Mouse (Mus musculus) liver, postnatal 0 days (tissue): ENCODE results near the gene Rexo5. TPM values are rescaled to one million over a fixed set of nuclear protein-coding genes. Genes with fewer than 3 reads are reported as not detected.

Experiments
- ATAC-seq: fragments of 200-750 bp; cut with Nextera tagmentation; 2 replicates; pipeline ENCODE4 v1.8.0; 2017; ENCODE audit warnings: mild to moderate bottlenecking, moderate library complexity
- DNase-seq: peaks from one replicate; pipeline ENCODE4 v3.0.0-alpha.2; 2016
- H3K27ac ChIP-seq: fragments of 300-500 bp; sonication (generic); 2 replicates; pipeline ENCODE4 v1.5.1; 2014; ENCODE audit warnings: antibody characterized with exemption, moderate library complexity, mild to moderate bottlenecking, low read depth
- H3K27me3 ChIP-seq: fragments of 300-500 bp; sonication (generic); 2 replicates; pipeline ENCODE4 v1.6.1; 2014; ENCODE audit warnings: low read length, control low read depth, mixed read lengths; ENCODE audit not compliant: insufficient read depth
- H3K36me3 ChIP-seq: fragments of 300-500 bp; sonication (generic); replicated peaks from 2 replicates; pipeline ENCODE4 v1.6.1; 2014; ENCODE audit warnings: mild to moderate bottlenecking, control low read depth, low read length, moderate library complexity, mixed read lengths; ENCODE audit not compliant: insufficient read depth
- H3K4me1 ChIP-seq: fragments of 300-500 bp; sonication (generic); 2 replicates; pipeline ENCODE4 v1.6.1; 2014; ENCODE audit warnings: antibody characterized with exemption, mild to moderate bottlenecking, control low read depth; ENCODE audit not compliant: insufficient read depth
- H3K4me2 ChIP-seq: fragments of 300-500 bp; sonication (generic); 2 replicates; pipeline ENCODE4 v1.6.1; 2014; ENCODE audit warnings: low read depth, mild to moderate bottlenecking, low read length, moderate library complexity, mixed read lengths
- H3K4me3 ChIP-seq: fragments of 300-500 bp; sonication (generic); 2 replicates; pipeline ENCODE4 v1.5.1; 2014; ENCODE audit warnings: low read depth, low read length
- H3K9ac ChIP-seq: fragments of 300-500 bp; sonication (generic); replicated peaks from 2 replicates; pipeline ENCODE4 v1.6.1; 2014; ENCODE audit warnings: mild to moderate bottlenecking, moderate library complexity
- H3K9me3 ChIP-seq: fragments of 300-500 bp; sonication (generic); 2 replicates; pipeline ENCODE4 v1.6.1; 2016; ENCODE audit warnings: mild to moderate bottlenecking, control low read depth, low read length, mixed read lengths
- CTCF ChIP-seq: sonication (generic); IDR thresholded peaks from 2 replicates; pipeline ENCODE4 v1.5.1; 2016; ENCODE audit warnings: antibody characterized with exemption, low read depth
- EP300 ChIP-seq: IDR thresholded peaks from 2 replicates; pipeline ENCODE4 v1.6.1; 2016; ENCODE audit warnings: antibody characterized with exemption, low read depth, mild to moderate bottlenecking
- WGBS: fragments of 180-500 bp; shearing (Covaris S2); extraction: QIAGEN DNeasy Blood & Tissue Kit; methylation state at CpG from one replicate; pipeline ENCODE4 v1.1.7; 2014; ENCODE audit not compliant: insufficient replicate concordance; 5-methylcytosine and 5-hydroxymethylcytosine counted together
- polyA plus RNA-seq: library from polyadenylated mRNA; unstranded; fragments of >200 nt; fragmentation: Nextera tagmentation; extraction: Ambion mirVana; gene quantifications from 2 replicates; pipeline ENCODE4 v1.2.1, GENCODE M21; 2015

Rexo5 gene
- polyA plus RNA-seq, 1 experiment from 2014 or later: 5.1 TPM

GRCm38 (mm10) chr7:119860554-119860953 is 66.7 kb downstream of the Rexo5 start:
- Histone ChIP-seq H3K27me3 (no peaks in the 10 kb centered on the region), H3K4me2 (no peak overlapping the region), H3K27ac (no peak overlapping the region), H3K36me3 (peaks cover 18% of the 10 kb centered on the region), H3K9ac (no peak overlapping the region), H3K9me3 (no peaks in the 10 kb centered on the region), H3K4me1 (peaks cover 19% of the 10 kb centered on the region), H3K4me3 (no peak overlapping the region)
- WGBS: 73% methylated on average over 2 of the region's 2 CpGs
- DNase-seq: no peak
- TF ChIP-seq CTCF (no peak), EP300 (no peak)
- ATAC-seq: no peak

GRCm38 (mm10) chr7:119860971-119861334 is 67.1 kb downstream of the Rexo5 start:
- Histone ChIP-seq H3K27ac (peak overlapping the region; percentile 59; the same call in 1 of the 2 replicates), H3K27me3 (no peaks in the 10 kb centered on the region), H3K4me1 (peaks cover 23% of the 10 kb centered on the region), H3K4me3 (no peak overlapping the region), H3K9ac (no peak overlapping the region), H3K4me2 (no peak overlapping the region), H3K9me3 (no peaks in the 10 kb centered on the region), H3K36me3 (peaks cover 18% of the 10 kb centered on the region)
- TF ChIP-seq CTCF: no peak
- TF ChIP-seq EP300: no peak
- no peak for ATAC-seq
- DNase-seq: no peak

GRCm38 (mm10) chr7:119861335-119862091 is 67.7 kb downstream of the Rexo5 start:
- TF ChIP-seq CTCF (no peak), EP300 (no peak)
- H3K4me2 ChIP-seq: no peak overlapping the region
- no peaks in the 10 kb centered on the region for H3K9me3 ChIP-seq
- H3K9ac ChIP-seq: no peak overlapping the region
- no peak overlapping the region for H3K4me3 ChIP-seq
- peaks cover 26% of the 10 kb centered on the region for H3K4me1 ChIP-seq
- DNase-seq (peak; percentile 58), ATAC-seq (peak; percentile 79)
- H3K36me3 ChIP-seq: peaks cover 18% of the 10 kb centered on the region
- 42% methylated on average over 6 of the region's 6 CpGs for WGBS
- peak overlapping the region; percentile 59 for H3K27ac ChIP-seq
- no peaks in the 10 kb centered on the region for H3K27me3 ChIP-seq

- no peaks in the 10 kb centered on the region for H3K27me3 ChIP-seq
- peaks cover 18% of the 10 kb centered on the region for H3K36me3 ChIP-seq
- H3K4me3 ChIP-seq: no peak overlapping the region
- H3K27ac ChIP-seq: peak overlapping the region; percentile 59; the same call in 1 of the 2 replicates
- H3K4me1 ChIP-seq: peaks cover 26% of the 10 kb centered on the region
- TF ChIP-seq CTCF (no peak), EP300 (no peak)
- H3K9me3 ChIP-seq: no peaks in the 10 kb centered on the region
- no peak for ATAC-seq
- H3K4me2 ChIP-seq: no peak overlapping the region
- no peak for DNase-seq
- no peak overlapping the region for H3K9ac ChIP-seq
- WGBS: 66% methylated on average over 1 of the region's 1 CpGs
Observed at GRCm38 (mm10) chr7:119862167-119862566, 68.4 kb downstream of the Rexo5 start.

GRCm38 (mm10) chr7:119864500-119864899 is 70.7 kb downstream of the Rexo5 start:
- no peaks in the 10 kb centered on the region for H3K9me3 ChIP-seq
- no peaks in the 10 kb centered on the region for H3K27me3 ChIP-seq
- ATAC-seq (no peak), DNase-seq (no peak)
- no peak overlapping the region for H3K27ac ChIP-seq
- peaks cover 26% of the 10 kb centered on the region for H3K4me1 ChIP-seq
- peaks cover 4% of the 10 kb centered on the region for H3K36me3 ChIP-seq
- WGBS: 54% methylated on average over 5 of the region's 5 CpGs
- H3K9ac ChIP-seq: no peak overlapping the region
- H3K4me2 ChIP-seq: no peak overlapping the region
- no peak overlapping the region for H3K4me3 ChIP-seq
- no peak for TF ChIP-seq CTCF
- TF ChIP-seq EP300: no peak

- Histone ChIP-seq H3K27me3 (no peaks in the 10 kb centered on the region), H3K9me3 (no peaks in the 10 kb centered on the region), H3K27ac (no peak overlapping the region), H3K36me3 (peaks cover 4% of the 10 kb centered on the region; the same call in 1 of the 2 replicates), H3K4me1 (peaks cover 25% of the 10 kb centered on the region), H3K9ac (no peak overlapping the region), H3K4me2 (no peak overlapping the region), H3K4me3 (no peak overlapping the region)
- no peak for ATAC-seq
- 47% methylated on average over 1 of the region's 1 CpGs for WGBS
- no peak for DNase-seq
- TF ChIP-seq EP300 (no peak), CTCF (no peak)
Observed at GRCm38 (mm10) chr7:119866136-119866535, 72.3 kb downstream of the Rexo5 start.
